Mouse (Mus musculus) heart, embryonic 14.5 days (tissue): ENCODE data around the gene Ccdc13. TPM values are rescaled to one million over a fixed set of nuclear protein-coding genes. Genes with fewer than 3 reads are reported as not detected.

Source experiments
- ATAC-seq: fragments of 200-750 bp; cut with Nextera tagmentation; 2 replicates; pipeline ENCODE4 v1.8.0; 2017; ENCODE audit warnings: low read depth, moderate TSS enrichment; ENCODE audit not compliant: insufficient number of reproducible peaks, insufficient read depth, low FRiP score
- H3K27ac ChIP-seq, 2 experiments: fragments of 200-500 bp in 1 of 2; fragments of 300-500 bp in 1 of 2; sonication (generic) in 1 of 2; replicated peaks in 1 of 2; 2 replicates each; pipeline ENCODE4 v1.5.1; 2012 to 2014; ENCODE audit warnings: low read depth in 2 of 2, low read length in 2 of 2, control low read depth in 1 of 2, mild to moderate bottlenecking in 1 of 2, mixed read lengths in 1 of 2; ENCODE audit not compliant: control insufficient read depth in 1 of 2, insufficient read depth in 1 of 2
- H3K27me3 ChIP-seq: fragments of 300-500 bp; sonication (generic); 2 replicates; pipeline ENCODE4 v1.6.1; 2014; ENCODE audit warnings: mild to moderate bottlenecking, low read length, control low read depth; ENCODE audit not compliant: control insufficient read depth, insufficient read depth
- H3K36me3 ChIP-seq: fragments of 300-500 bp; sonication (generic); 2 replicates; pipeline ENCODE4 v1.6.1; 2014; ENCODE audit warnings: mild to moderate bottlenecking, control low read depth, low read length, mixed read lengths; ENCODE audit not compliant: control insufficient read depth, insufficient read depth
- H3K4me1 ChIP-seq, 2 experiments: fragments of 200-500 bp in 1 of 2; fragments of 300-500 bp in 1 of 2; sonication (generic) in 1 of 2; 2 replicates each; pipeline ENCODE4 v1.6.1; 2012 to 2014; ENCODE audit warnings: low read length in 2 of 2, control low read depth in 1 of 2, mixed read lengths in 1 of 2; ENCODE audit not compliant: control insufficient read depth in 2 of 2, insufficient read depth in 2 of 2
- H3K4me2 ChIP-seq: fragments of 300-500 bp; sonication (generic); 2 replicates; pipeline ENCODE4 v1.6.1; 2014; ENCODE audit warnings: mild to moderate bottlenecking, low read length
- H3K4me3 ChIP-seq, 2 experiments: fragments of 200-500 bp in 1 of 2; fragments of 300-500 bp in 1 of 2; sonication (generic) in 1 of 2; 2 replicates each; pipeline ENCODE4 v1.5.1; 2012 to 2014; ENCODE audit warnings: low read length in 2 of 2, mild to moderate bottlenecking in 2 of 2, control low read depth in 1 of 2, low read depth in 1 of 2, moderate library complexity in 1 of 2; ENCODE audit not compliant: control insufficient read depth in 1 of 2, insufficient read depth in 1 of 2
- H3K9ac ChIP-seq: fragments of 300-500 bp; sonication (generic); 2 replicates; pipeline ENCODE4 v1.6.1; 2014; ENCODE audit warnings: mild to moderate bottlenecking, low read length
- H3K9me3 ChIP-seq: fragments of 300-500 bp; sonication (generic); 2 replicates; pipeline ENCODE4 v1.6.1; 2016; ENCODE audit warnings: low read length, control low read depth; ENCODE audit not compliant: control insufficient read depth
- WGBS: fragments of 180-500 bp; shearing (Covaris S2); extraction: QIAGEN DNeasy Blood & Tissue Kit; methylation state at CpG from one replicate; pipeline ENCODE4 v1.1.7; 2014; 5-methylcytosine and 5-hydroxymethylcytosine counted together
- polyA plus RNA-seq: library from polyadenylated mRNA; unstranded; fragments of >200 nt; fragmentation: Nextera tagmentation; extraction: Ambion mirVana; gene quantifications from 2 replicates; pipeline ENCODE4 v1.2.1, GENCODE M21; 2014

Ccdc13 gene
- polyA plus RNA-seq, 1 experiment from 2014 or later = 0.27 TPM

GRCm38 (mm10) chr9:121842914-121843313 lies 3.7 kb upstream of the Ccdc13 start:
- H3K27me3 ChIP-seq = no peaks in the 10 kb centered on the region
- ATAC-seq = no peak
- 87% methylated on average over 2 of the region's 2 CpGs for WGBS

GRCm38 (mm10) chr9:121839622-121839965 lies 333 bp upstream of the Ccdc13 start:
- 36% methylated on average over 7 of the region's 7 CpGs for WGBS
- no peak overlapping the region for H3K27ac ChIP-seq
- H3K36me3 ChIP-seq = no peaks in the 10 kb centered on the region
- H3K9me3 ChIP-seq = 0 out of 2 replicates have a peak, but pooled peaks cover 4% of the 10 kb centered on the region
- peak overlapping the region; percentile 86 for H3K4me2 ChIP-seq
- peaks cover 4 to 5% of the 10 kb centered on the region in 2 experiments; a peak in 3 of 4 replicates for H3K4me1 ChIP-seq
- peak overlapping the region; percentile 59 for H3K9ac ChIP-seq
- ATAC-seq = no peak
- peak overlapping the region; percentile 51 to 54 for H3K4me3 ChIP-seq
- no peaks in the 10 kb centered on the region for H3K27me3 ChIP-seq

More at GRCm38 (mm10) chr9:121842914-121843313, 3.7 kb upstream of the Ccdc13 start:
- Histone ChIP-seq H3K27ac (no peak overlapping the region), H3K9me3 (no peaks in the 10 kb centered on the region), H3K4me1 (peaks cover 4 to 5% of the 10 kb centered on the region in 2 experiments; a peak in 3 of 4 replicates), H3K9ac (no peak overlapping the region), H3K4me3 (no peak overlapping the region), H3K4me2 (no peak overlapping the region), H3K36me3 (peaks cover 13% of the 10 kb centered on the region)

GRCm38 (mm10) chr9:121838008-121838407 lies 1.3 kb downstream of the Ccdc13 start:
- Histone ChIP-seq H3K4me2 (no peak overlapping the region), H3K27ac (no peak overlapping the region), H3K36me3 (no peaks in the 10 kb centered on the region), H3K9me3 (0 out of 2 replicates have a peak, but pooled peaks cover 4% of the 10 kb centered on the region), H3K4me3 (no peak overlapping the region), H3K9ac (no peak overlapping the region), H3K4me1 (peaks cover 4 to 5% of the 10 kb centered on the region in 2 experiments; a peak in 3 of 4 replicates), H3K27me3 (no peaks in the 10 kb centered on the region)
- 87% methylated on average over 6 of the region's 6 CpGs for WGBS
- no peak for ATAC-seq

- H3K4me1 ChIP-seq = peaks cover 0 to under 1% of the 10 kb centered on the region in 2 experiments; a peak in 1 of 4 replicates
- no peak overlapping the region for H3K27ac ChIP-seq
- no peak overlapping the region for H3K9ac ChIP-seq
- no peak overlapping the region for H3K4me2 ChIP-seq
- no peaks in the 10 kb centered on the region for H3K27me3 ChIP-seq
- WGBS = 69% methylated on average over 11 of the region's 11 CpGs
- no peak for ATAC-seq
- no peak overlapping the region for H3K4me3 ChIP-seq
- 0 out of 2 replicates have a peak, but pooled peaks cover 4% of the 10 kb centered on the region for H3K9me3 ChIP-seq
- no peaks in the 10 kb centered on the region for H3K36me3 ChIP-seq
Observed at GRCm38 (mm10) chr9:121833825-121834224, 5.4 kb downstream of the Ccdc13 start.

- Histone ChIP-seq H3K27me3 (no peaks in the 10 kb centered on the region), H3K9ac (no peak overlapping the region), H3K36me3 (no peaks in the 10 kb centered on the region), H3K9me3 (0 out of 2 replicates have a peak, but pooled peaks cover 4% of the 10 kb centered on the region), H3K4me2 (no peak overlapping the region), H3K4me1 (no peaks in the 10 kb centered on the region), H3K4me3 (no peak overlapping the region), H3K27ac (no peak overlapping the region)
- WGBS = 18% methylated on average over 6 of the region's 6 CpGs
- no peak for ATAC-seq
Observed at GRCm38 (mm10) chr9:121830956-121831293, 8.3 kb downstream of the Ccdc13 start.

- 78% methylated on average over 6 of the region's 6 CpGs for WGBS
- Histone ChIP-seq H3K27ac (no peak overlapping the region), H3K36me3 (no peaks in the 10 kb centered on the region), H3K9me3 (0 out of 2 replicates have a peak, but pooled peaks cover under 1% of the 10 kb centered on the region), H3K4me1 (no peaks in the 10 kb centered on the region), H3K9ac (no peak overlapping the region), H3K27me3 (no peaks in the 10 kb centered on the region), H3K4me3 (no peak overlapping the region), H3K4me2 (no peak overlapping the region)
- ATAC-seq = no peak
Observed at GRCm38 (mm10) chr9:121830243-121830955, 8.9 kb downstream of the Ccdc13 start.

- no peaks in the 10 kb centered on the region for H3K27me3 ChIP-seq
- H3K9me3 ChIP-seq = no peaks in the 10 kb centered on the region
- no peak overlapping the region for H3K9ac ChIP-seq
- no peak overlapping the region for H3K4me3 ChIP-seq
- ATAC-seq = no peak
- WGBS = 51% methylated on average over 7 of the region's 7 CpGs
- H3K4me1 ChIP-seq = no peaks in the 10 kb centered on the region
- no peak overlapping the region for H3K27ac ChIP-seq
- no peaks in the 10 kb centered on the region for H3K36me3 ChIP-seq
- no peak overlapping the region for H3K4me2 ChIP-seq
Observed at GRCm38 (mm10) chr9:121829270-121829992, 9.8 kb downstream of the Ccdc13 start.
